Mouse (Mus musculus) bone marrow, adult 2 months (tissue): ENCODE measurements around the gene Slc15a4.

Experiments used
- CTCF ChIP-seq: fragments of 200-500 bp; IDR thresholded peaks from 2 replicates; pipeline ENCODE4 v1.5.1; 2011; ENCODE audit warnings: low read length, control low read depth; ENCODE audit not compliant: control insufficient read depth, insufficient read depth
- POLR2A ChIP-seq: fragments of 200-500 bp; IDR thresholded peaks from 2 replicates; pipeline ENCODE4 v1.6.1; 2011; ENCODE audit warnings: low read depth, mild to moderate bottlenecking, control low read depth, low read length, borderline replicate concordance; ENCODE audit not compliant: control insufficient read depth

GRCm38 (mm10) chr5:127616884-127617635 is 15.6 kb downstream of the Slc15a4 start:
- TF ChIP-seq CTCF (no peak), POLR2A (peak; percentile 95)
